9 mouse cellular contexts compared by ENCODE assay signal in genomic region chr5:122500141-122500540, GRCm38 (mm10). TPM values are rescaled to one million over a fixed set of nuclear protein-coding genes. Genes with fewer than 3 reads are reported as not detected.
DNase-seq lines count a peak whose midpoint lies in the region; ATAC-seq lines count a peak whose summit lies in the region.
"Had no signal": no experiment of that assay in that cellular context is flagged by ENCODE, and none has a peak within 500 bp of the region (broad histone marks: within the 10 kb centered on the region; RNA-seq: fewer than 3 reads in every experiment).

No protein-coding gene starts in this region.

- H3K4me2 ChIP-seq in forebrain, embryonic 12.5 days: peak overlapping the region; percentile 53
- peak overlapping the region; percentile 69 for H3K4me2 ChIP-seq in limb, embryonic 13.5 days (replicated peaks)
- peak overlapping the region; percentile 57 for H3K4me2 ChIP-seq in stomach, embryonic 16.5 days (ENCODE audit: low read depth, low read length)

- peaks cover 5% of the 10 kb centered on the region for H3K27me3 ChIP-seq in megakaryocyte, embryonic 14.5 days (replicated peaks)
- H3K27me3 ChIP-seq in forebrain, embryonic 12.5 days: no peaks in the 10 kb centered on the region
- no peaks in the 10 kb centered on the region for H3K27me3 ChIP-seq in limb, embryonic 13.5 days
- H3K27me3 ChIP-seq in stomach, embryonic 16.5 days (ENCODE audit: control insufficient read depth, insufficient read depth, low read length): no peaks in the 10 kb centered on the region

- H3K4me1 ChIP-seq in megakaryocyte, embryonic 14.5 days: peaks cover 41% of the 10 kb centered on the region
- H3K4me1 ChIP-seq in forebrain, embryonic 12.5 days: peaks cover 42% of the 10 kb centered on the region
- H3K4me1 ChIP-seq in limb, embryonic 13.5 days: peaks cover 43% of the 10 kb centered on the region
- H3K4me1 ChIP-seq in stomach, embryonic 16.5 days (ENCODE audit: control insufficient read depth, insufficient read depth, low read length): peaks cover 22% of the 10 kb centered on the region

- ATAC-seq in megakaryocyte, adult 5-6 weeks (ENCODE audit: poor library complexity, severe bottlenecking): no peak
- ATAC-seq in forebrain, embryonic 12.5 days (ENCODE audit: low FRiP score): no peak
- ATAC-seq in limb, embryonic 13.5 days (ENCODE audit: low FRiP score, low read depth): no peak
- ATAC-seq in stomach, embryonic 16.5 days (ENCODE audit: insufficient read depth, low FRiP score): no peak

- H3K4me3 ChIP-seq in megakaryocyte, embryonic 14.5 days (replicated peaks): peak overlapping the region; percentile 98
- H3K4me3 ChIP-seq in forebrain, embryonic 12.5 days (replicated peaks): peak overlapping the region; percentile 97
- peak overlapping the region; percentile 95 for H3K4me3 ChIP-seq in limb, embryonic 13.5 days
- peak overlapping the region; percentile 95 for H3K4me3 ChIP-seq in stomach, embryonic 16.5 days (replicated peaks; ENCODE audit: low read length)

- peak overlapping the region; percentile 33 for H3K9ac ChIP-seq in forebrain, embryonic 12.5 days
- peak overlapping the region; percentile 27; the same call in 1 of the 2 replicates for H3K9ac ChIP-seq in limb, embryonic 13.5 days
- H3K9ac ChIP-seq in stomach, embryonic 16.5 days (ENCODE audit: low read length): peak overlapping the region; percentile 49

- no peak overlapping the region for H3K27ac ChIP-seq in forebrain, embryonic 12.5 days
- H3K27ac ChIP-seq in limb, embryonic 13.5 days: no peak overlapping the region
- H3K27ac ChIP-seq in stomach, embryonic 16.5 days (ENCODE audit: low read length): no peak overlapping the region

- H3K9me3 ChIP-seq in megakaryocyte, embryonic 14.5 days: no peaks in the 10 kb centered on the region
- H3K9me3 ChIP-seq in forebrain, embryonic 12.5 days: no peaks in the 10 kb centered on the region
- H3K9me3 ChIP-seq in limb, embryonic 13.5 days: no peaks in the 10 kb centered on the region
- no peaks in the 10 kb centered on the region for H3K9me3 ChIP-seq in stomach, embryonic 16.5 days (replicated peaks; ENCODE audit: control insufficient read depth, low read length)

- peaks cover 42% of the 10 kb centered on the region for H3K36me3 ChIP-seq in megakaryocyte, embryonic 14.5 days (replicated peaks; ENCODE audit: low read length)
- peaks cover 7% of the 10 kb centered on the region for H3K36me3 ChIP-seq in forebrain, embryonic 12.5 days (replicated peaks)
- peaks cover 25% of the 10 kb centered on the region for H3K36me3 ChIP-seq in limb, embryonic 13.5 days
- H3K36me3 ChIP-seq in stomach, embryonic 16.5 days (ENCODE audit: control insufficient read depth, insufficient read depth, low read length): no peaks in the 10 kb centered on the region

- intact Hi-C loops in left cerebral cortex, postnatal 14 days (cut with DNase I): loop anchor here (5.0 kb wide), 1 partner anchor 47 kb away; no protein-coding TSS in a partner anchor

- no peak for DNase-seq in spleen, postnatal 10 days (ENCODE audit: low spot score in 2 of 2)
- DNase-seq in left cerebral cortex, postnatal 14 days (ENCODE audit: low spot score in 2 of 2): no peak
- no peak for DNase-seq in lung, postnatal 4 days
- DNase-seq: cerebellum, postnatal 25 days had no signal

- 68% methylated on average over 4 of the region's 4 CpGs for WGBS in forebrain, embryonic 12.5 days
- 46% methylated on average over 4 of the region's 4 CpGs for WGBS in limb, embryonic 13.5 days
- 17% methylated on average over 4 of the region's 4 CpGs for WGBS in stomach, embryonic 16.5 days

RNA-seq across cellular contexts. Expression of gene Atp2a2, which starts 1.9 kb away (rescaled TPM):
- polyA plus RNA-seq in megakaryocyte, embryonic 14.5 days (2012; ENCODE audit: insufficient read depth, low replicate concordance): 17.2 and 27.1 TPM in 2 replicates
- 47.1 and 47.5 TPM in 2 replicates for total RNA-seq in megakaryocyte, adult 5-6 weeks (2015)
- 65.0 and 65.8 TPM in 2 replicates for total RNA-seq in megakaryocyte, adult 5-6 weeks (2017)
- 57.9 and 61.2 TPM in 2 replicates for polyA plus RNA-seq in forebrain, embryonic 12.5 days (2016; fragmentation: Nextera tagmentation; extraction: Ambion mirVana)
- polyA plus RNA-seq in limb, embryonic 13.5 days (2015; fragmentation: Nextera tagmentation; extraction: Ambion mirVana): 27.0 and 28.3 TPM in 2 replicates
- polyA plus RNA-seq in stomach, embryonic 16.5 days (2015; fragmentation: Nextera tagmentation; extraction: Ambion mirVana): 25.5 and 27.3 TPM in 2 replicates
- total RNA-seq in left cerebral cortex, postnatal 14 days (2021): 100 to 1,000 TPM; 737 to 785 TPM
